Mouse (Mus musculus) brown adipose tissue, adult 24 weeks (tissue): ENCODE data around the gene Clca3a1. TPM values are rescaled to one million over a fixed set of nuclear protein-coding genes. Genes with fewer than 3 reads are reported as not detected.
"Not testable (repeated sequence)": the region's sequence is repeated elsewhere in the genome, so short reads cannot be mapped to it uniquely, and the experiment has no call there.

Experiments
- H3K27ac ChIP-seq: fragments of 200-500 bp; replicated peaks from 2 replicates; pipeline ENCODE4 v1.5.1; 2012; ENCODE audit warnings: low read depth, mild to moderate bottlenecking, low read length
- H3K4me1 ChIP-seq: fragments of 200-500 bp; 2 replicates; pipeline ENCODE4 v1.6.1; 2012; ENCODE audit warnings: low read length, mixed read lengths; ENCODE audit not compliant: control insufficient read depth, insufficient read depth, insufficient read length
- H3K4me3 ChIP-seq: fragments of 200-500 bp; 2 replicates; pipeline ENCODE4 v1.5.1; 2012; ENCODE audit warnings: low read depth, mild to moderate bottlenecking, low read length, moderate library complexity; ENCODE audit not compliant: insufficient read depth
- polyA plus RNA-seq: library from polyadenylated mRNA; stranded (reverse); fragments of >200 nt; gene quantifications from 2 replicates; pipeline ENCODE4 v1.2.4, GENCODE M21; 2012; ENCODE audit not compliant: missing spikeins, insufficient read depth, insufficient read length

Gene Clca3a1
- not detected in 2 replicates for polyA plus RNA-seq

GRCm38 (mm10) chr3:144760592-144761309, at the start of gene Clca3a1:
Clca3a1 (minus strand) TSS chr3:144760977.
- no peaks in the 10 kb centered on the region; the same call in 1 of the 2 replicates for H3K4me1 ChIP-seq
- H3K4me3 ChIP-seq: no peak within 1 kb of the TSS
- H3K27ac ChIP-seq: no peak within 1 kb of the TSS

GRCm38 (mm10) chr3:144808153-144808925, 47.6 kb upstream of the Clca3a1 start:
- not testable (repeated sequence) for H3K27ac ChIP-seq

GRCm38 (mm10) chr3:144806626-144807025, 45.8 kb upstream of the Clca3a1 start:
- H3K4me3 ChIP-seq, H3K27ac ChIP-seq, H3K4me1 ChIP-seq: not testable (repeated sequence)

More at GRCm38 (mm10) chr3:144808153-144808925, 47.6 kb upstream of the Clca3a1 start:
- not testable (repeated sequence) for H3K4me3 ChIP-seq, H3K4me1 ChIP-seq

GRCm38 (mm10) chr3:144801861-144802260, 41.1 kb upstream of the Clca3a1 start:
- Histone ChIP-seq H3K27ac (no peak overlapping the region), H3K4me3 (no peak overlapping the region), H3K4me1 (no peaks in the 10 kb centered on the region)

- H3K27ac ChIP-seq: no peak overlapping the region
- H3K4me3 ChIP-seq: no peak overlapping the region
- H3K4me1 ChIP-seq: no peaks in the 10 kb centered on the region
These were observed 24.7 kb upstream of the Clca3a1 start for GRCm38 (mm10) chr3:144785181-144786148.

- Histone ChIP-seq H3K27ac (no peak overlapping the region), H3K4me3 (no peak overlapping the region), H3K4me1 (no peaks in the 10 kb centered on the region)
These were observed 4.4 kb upstream of the Clca3a1 start for GRCm38 (mm10) chr3:144765161-144765560.

GRCm38 (mm10) chr3:144761454-144761853, 677 bp upstream of the Clca3a1 start:
- H3K27ac ChIP-seq: no peak overlapping the region
- H3K4me1 ChIP-seq: no peaks in the 10 kb centered on the region
- no peak overlapping the region for H3K4me3 ChIP-seq

- Histone ChIP-seq H3K27ac (no peak overlapping the region), H3K4me1 (no peaks in the 10 kb centered on the region; the same call in 1 of the 2 replicates), H3K4me3 (no peak overlapping the region)
These were observed 1.1 kb downstream of the Clca3a1 start for GRCm38 (mm10) chr3:144759719-144760118.

GRCm38 (mm10) chr3:144756103-144756502, 4.7 kb downstream of the Clca3a1 start:
- H3K4me3 ChIP-seq, H3K27ac ChIP-seq, H3K4me1 ChIP-seq: not testable (repeated sequence)

- no peak overlapping the region for H3K27ac ChIP-seq
- H3K4me1 ChIP-seq: no peaks in the 10 kb centered on the region; the same call in 1 of the 2 replicates
- no peak overlapping the region for H3K4me3 ChIP-seq
These were observed 7.7 kb downstream of the Clca3a1 start for GRCm38 (mm10) chr3:144753120-144753519.

- not testable (repeated sequence) for H3K4me3 ChIP-seq, H3K4me1 ChIP-seq, H3K27ac ChIP-seq
These were observed 11.5 kb downstream of the Clca3a1 start for GRCm38 (mm10) chr3:144749062-144749963.

GRCm38 (mm10) chr3:144747706-144748105, 13.1 kb downstream of the Clca3a1 start:
- H3K4me3 ChIP-seq, H3K4me1 ChIP-seq, H3K27ac ChIP-seq: not testable (repeated sequence)

- H3K4me3 ChIP-seq, H3K27ac ChIP-seq, H3K4me1 ChIP-seq: not testable (repeated sequence)
These were observed 22.4 kb downstream of the Clca3a1 start for GRCm38 (mm10) chr3:144738396-144738795.

GRCm38 (mm10) chr3:144736831-144737230, 23.9 kb downstream of the Clca3a1 start:
- Histone ChIP-seq H3K4me1 (no peaks in the 10 kb centered on the region), H3K4me3 (no peak overlapping the region), H3K27ac (no peak overlapping the region)
